Mouse (Mus musculus): Measurements from ENCODE around the gene Gabbr2.

- TF ChIP-seq CTCF (IDR thresholded peaks at IDR 0.05; ENCODE audit: control insufficient read depth, insufficient read depth, insufficient read length) (no peak), USF1 (IDR thresholded peaks at IDR 0.05; ENCODE audit: low read depth) (no peak), CEBPB (IDR thresholded peaks at IDR 0.05; ENCODE audit: low read depth) (no peak), MYOG (IDR thresholded peaks at IDR 0.05; ENCODE audit: control insufficient read depth, extremely low read depth, insufficient read length) (no peak)
Observed at GRCm38 (mm10) chr4:46676646-46677045, 315.0 kb downstream of the Gabbr2 start.

All from C2C12 (cell line).